Mouse (Mus musculus) spleen, adult 12 weeks (tissue): ENCODE results near the gene Trmt1.
"Not testable (repeated sequence)": the region's sequence is repeated elsewhere in the genome, so short reads cannot be mapped to it uniquely, and the experiment has no call there.

Experiments
- DNase-seq: peaks from one replicate; pipeline ENCODE4 v3.0.0; 2022; ENCODE audit warnings: low spot score

Gene Trmt1

DNA sequence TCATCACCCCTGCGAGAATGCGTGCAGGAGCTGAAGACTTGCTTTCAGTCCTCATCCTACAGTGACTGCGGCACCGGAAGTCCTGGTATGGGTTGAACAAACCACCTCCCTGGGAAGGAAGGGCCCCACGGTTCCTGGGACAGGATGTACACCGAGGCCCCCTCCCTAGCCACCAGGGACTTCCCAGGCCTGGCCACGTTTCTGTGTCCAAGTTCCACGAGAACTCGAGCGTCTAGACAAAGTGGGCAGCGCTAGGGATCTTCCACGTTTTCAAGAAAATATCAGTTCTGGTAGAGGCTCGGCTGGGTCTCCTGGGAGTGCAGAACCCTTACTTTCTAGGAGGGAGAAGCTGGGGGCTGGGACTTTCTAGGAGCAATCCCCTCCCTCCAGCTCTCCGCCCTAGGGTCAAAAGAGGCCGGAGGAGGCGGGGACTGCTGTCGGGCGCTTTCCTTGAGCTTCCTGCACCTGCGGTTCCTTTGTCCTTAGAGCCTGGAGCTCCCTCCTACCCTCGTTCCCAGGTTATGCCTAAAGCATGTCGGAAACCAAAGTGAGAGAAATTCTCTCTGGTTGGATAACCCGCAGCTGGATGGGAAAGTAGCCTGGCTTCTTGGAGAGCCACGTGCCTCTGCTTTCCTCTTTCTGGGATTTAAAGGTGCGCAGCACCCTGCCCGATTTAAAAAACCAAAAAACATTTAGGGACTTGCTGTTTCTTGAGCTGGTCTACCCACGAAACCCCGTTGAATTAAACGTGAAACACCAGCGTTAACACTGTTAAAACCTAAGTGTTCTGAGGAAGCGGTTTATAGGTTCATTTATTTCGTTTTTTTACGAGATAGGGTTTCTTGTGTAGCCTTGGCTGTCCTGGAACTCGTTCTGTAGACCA lies 25.9 kb upstream of the Trmt1 start:
- DNase-seq, result peak; percentile 51

GRCm38 (mm10) chr8:84660819-84661457 lies 25.2 kb upstream of the Trmt1 start:
- no peak for DNase-seq

- DNase-seq, result peak; percentile 77
Measured at GRCm38 (mm10) chr8:84661458-84661871, 24.6 kb upstream of the Trmt1 start.

GRCm38 (mm10) chr8:84661961-84662571 lies 24.0 kb upstream of the Trmt1 start:
- DNase-seq, result no peak

DNA sequence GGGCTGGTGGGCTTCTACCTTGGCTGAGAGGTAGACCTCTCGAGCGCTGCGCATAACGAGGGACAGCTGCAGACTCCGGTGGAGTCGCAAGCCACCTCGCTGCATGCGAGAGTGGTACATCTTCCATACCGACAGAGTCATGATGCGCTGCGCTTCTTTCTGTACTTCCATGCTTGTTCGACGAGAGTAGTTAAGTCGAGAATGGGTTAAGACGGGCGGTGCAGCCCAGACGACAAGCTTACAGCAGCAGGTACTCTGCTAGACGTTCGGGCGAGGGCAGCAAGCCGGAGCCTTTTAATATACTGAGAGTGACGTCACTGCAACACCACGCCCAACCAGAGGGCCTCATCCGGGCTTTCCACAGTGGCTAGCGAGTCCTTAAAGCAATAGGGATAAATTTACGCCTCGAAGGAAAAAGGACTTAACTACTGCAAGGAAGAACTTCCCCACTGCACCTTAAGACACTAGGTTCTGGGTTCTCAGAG lies 23.5 kb upstream of the Trmt1 start, which contains the start of gene Ier2:
Ier2 (minus strand) TSS at position 272 of the 485 bp plus-strand sequence.
- DNase-seq, result peak; percentile 84

GRCm38 (mm10) chr8:84663483-84664327 lies 22.4 kb upstream of the Trmt1 start:
- peak; percentile 90 for DNase-seq

DNA sequence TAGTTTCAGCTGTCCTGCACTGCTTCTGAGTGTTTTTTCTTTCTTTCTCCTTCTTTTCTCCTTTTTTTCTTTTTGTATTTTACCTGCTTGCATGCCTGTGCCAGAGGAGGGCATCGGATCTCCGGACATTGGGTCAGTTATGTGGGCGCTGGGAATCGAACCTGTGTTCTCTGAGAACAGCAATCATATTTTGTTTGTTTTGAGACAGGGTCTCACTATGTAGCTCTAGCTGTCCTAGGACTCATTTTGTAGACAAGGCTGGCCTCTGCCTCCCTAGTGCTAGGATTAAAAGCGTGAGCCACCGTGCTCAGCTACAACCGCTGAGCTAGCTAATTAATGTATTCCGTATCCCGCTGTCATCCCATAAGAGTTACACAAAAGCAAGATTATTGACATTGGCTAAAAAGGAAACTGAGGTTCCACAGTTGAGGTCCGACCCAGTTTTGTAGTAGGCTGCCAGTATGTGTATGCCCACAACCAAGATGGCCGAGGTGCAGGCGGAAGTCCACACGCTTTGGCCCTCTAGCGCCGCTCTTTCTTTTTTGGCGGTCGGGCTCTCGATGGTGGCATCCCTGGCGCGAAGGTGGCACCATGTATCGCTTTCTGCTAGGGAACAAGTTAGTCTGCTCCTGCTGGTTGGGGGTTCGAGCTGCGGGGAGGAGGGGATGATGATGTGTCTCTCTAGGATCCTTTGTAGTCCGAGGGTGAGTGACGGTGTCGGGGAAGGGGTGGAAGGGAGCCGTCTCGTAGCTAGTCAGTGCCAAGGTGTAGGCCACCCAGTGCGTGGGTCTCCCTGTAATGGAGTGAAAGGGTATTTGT lies 21.3 kb upstream of the Trmt1 start:
- DNase-seq, result peak; percentile 49

DNA sequence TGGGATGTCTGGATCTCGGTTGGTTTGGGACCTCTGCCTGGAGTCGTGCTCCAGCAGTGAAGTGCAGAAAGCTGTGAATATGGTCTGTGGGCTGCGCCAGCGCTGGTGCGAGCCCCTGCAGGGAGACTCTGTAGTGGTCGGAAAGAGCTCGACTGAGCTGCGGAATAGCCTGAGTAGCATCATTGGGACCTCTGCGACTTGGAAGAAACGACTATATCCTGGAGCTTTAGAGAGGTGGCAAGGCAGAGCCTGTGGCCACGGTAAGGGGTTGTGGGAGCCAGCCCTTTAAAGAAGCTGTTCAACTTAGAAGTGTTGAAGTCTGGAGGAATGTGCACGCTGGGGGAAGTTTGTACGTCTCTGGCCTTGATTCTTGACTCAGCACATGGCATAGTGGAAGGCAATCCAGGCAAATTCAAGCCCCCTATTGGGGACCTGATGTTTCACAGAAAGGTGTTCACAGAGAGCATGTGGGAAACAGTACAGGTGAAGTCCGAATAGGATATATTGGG lies 20.7 kb upstream of the Trmt1 start:
- no peak for DNase-seq

DNA sequence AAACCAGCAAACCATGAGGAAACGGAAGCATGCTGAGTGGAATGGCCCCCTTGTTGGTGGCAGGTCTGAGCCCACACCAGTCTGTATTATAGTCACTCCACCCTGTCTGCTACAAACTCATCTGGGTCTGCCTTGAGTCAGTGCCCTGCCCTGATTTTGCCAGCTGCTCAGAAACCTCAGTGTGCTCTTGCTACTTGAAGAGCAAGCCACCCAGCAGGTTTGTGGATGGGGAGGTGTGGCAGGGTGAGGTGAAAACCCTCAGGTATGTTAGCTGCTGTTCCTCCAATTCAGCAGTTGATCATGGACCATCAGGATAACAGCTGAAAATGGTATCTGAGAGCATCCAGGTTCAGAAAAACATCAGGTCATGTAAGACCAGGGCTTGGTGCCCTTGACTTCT lies 18.0 kb upstream of the Trmt1 start:
- no peak for DNase-seq

GRCm38 (mm10) chr8:84668731-84669485 lies 17.2 kb upstream of the Trmt1 start:
- DNase-seq, result no peak

DNA sequence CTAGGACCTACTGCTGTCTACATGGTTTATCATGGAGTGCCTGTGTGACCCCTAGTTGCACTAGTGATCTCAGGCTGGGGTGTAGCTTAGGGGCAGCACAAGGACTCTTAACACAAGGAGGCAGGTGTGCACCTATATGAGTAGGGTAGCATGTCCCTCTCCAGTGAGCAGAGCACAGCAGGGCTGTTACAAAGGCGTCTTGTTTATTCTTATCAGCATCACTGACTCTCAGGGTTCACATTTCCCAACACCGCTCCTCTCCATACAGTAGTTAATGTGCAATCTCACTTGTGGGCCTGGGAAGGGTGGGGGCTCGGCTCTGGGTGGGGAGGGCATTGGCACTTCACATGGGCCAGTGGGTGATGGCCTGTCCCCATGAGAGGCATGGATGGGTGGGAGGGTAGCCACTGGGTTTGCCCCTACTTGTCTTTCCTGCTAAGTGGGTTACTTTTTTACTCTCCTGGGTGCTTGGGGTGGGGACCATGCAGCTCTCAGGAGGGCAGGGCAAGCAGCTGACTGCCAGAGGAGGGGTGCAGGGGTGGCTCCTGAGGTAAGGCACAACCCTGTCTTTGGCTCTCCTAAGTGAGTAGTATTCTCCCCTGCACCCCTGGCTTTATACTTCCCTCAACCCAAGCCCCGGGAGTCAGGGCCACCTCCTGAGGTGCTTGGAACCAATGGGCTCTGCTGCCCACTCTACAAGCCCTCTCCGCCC lies 15.7 kb upstream of the Trmt1 start:
- DNase-seq, result not testable (repeated sequence)

DNA sequence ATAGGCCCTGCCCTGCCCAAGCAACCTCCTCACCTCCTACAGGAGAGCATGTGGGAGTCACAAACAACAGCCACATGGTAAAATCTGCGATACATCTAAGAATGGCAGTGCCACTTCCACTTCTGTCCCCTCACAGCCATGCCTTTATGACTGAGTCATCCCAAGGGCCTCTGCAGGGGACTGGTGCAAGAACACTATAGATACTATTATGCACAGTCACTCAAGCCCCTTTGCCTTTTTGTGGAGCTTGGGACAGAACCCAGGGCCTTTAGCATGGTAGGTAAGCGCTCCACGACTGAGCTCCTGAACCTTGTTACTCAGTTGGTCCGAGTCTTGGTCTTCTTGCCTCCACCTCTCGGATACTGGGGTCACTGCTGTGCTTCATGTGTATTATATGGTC lies 8.8 kb upstream of the Trmt1 start:
- no peak for DNase-seq

GRCm38 (mm10) chr8:84681476-84681875 lies 4.6 kb upstream of the Trmt1 start:
- DNase-seq, result no peak

- no peak for DNase-seq
Measured at GRCm38 (mm10) chr8:84682257-84682656, 3.9 kb upstream of the Trmt1 start.

DNA sequence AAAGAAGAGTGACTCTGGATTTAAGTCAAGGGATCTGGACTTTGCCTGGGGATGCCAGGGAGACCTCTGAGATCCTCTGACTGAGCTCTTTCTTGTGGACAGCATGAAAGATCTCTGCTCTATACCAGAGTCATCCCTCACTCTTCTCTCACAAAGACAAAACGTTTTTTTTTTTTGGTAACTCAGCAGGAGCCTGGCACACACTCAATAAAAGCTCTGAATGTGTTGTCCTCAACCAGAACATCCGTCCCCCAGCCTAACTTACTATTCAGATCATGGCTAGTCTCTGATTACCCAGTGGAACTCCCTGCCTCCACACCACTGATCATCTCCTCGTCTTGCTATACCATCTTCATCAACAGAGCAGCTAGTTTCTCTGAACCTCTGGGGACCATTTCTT lies 1.6 kb upstream of the Trmt1 start:
- no peak for DNase-seq

DNA sequence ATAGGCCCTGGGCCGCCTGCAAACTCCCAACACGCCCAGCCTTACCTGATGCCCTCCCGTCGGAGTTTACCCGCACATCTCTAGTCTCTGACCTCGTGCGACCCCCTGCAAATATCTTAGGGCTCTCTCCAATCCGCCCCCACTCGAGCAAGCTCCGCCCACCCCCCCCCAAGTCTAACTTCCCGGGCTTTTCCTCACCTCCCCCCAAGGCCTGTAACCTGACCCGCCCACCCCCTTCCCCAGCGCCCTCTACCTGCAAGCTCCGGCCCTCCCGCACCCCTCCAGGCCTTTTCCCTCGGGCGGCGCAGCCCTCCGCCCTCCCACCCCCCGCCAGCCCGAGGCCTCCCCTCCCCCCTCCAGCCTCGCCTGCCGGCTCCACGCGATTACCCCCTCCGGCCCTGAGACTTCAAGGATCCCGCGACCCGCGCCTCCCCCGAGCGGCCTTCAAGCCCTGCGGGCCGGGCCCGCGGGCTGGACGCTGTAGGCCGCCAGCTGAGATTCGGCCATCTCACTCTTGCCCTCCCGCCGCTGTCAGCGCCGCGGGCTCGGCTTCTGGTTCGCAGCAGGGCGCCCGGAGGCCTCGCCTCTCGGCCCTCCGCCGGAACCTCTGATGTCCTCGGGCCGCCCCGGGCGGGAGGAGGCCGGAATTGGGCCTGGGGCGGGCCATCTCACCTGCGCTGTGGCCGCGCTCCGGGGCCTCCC lies 1.0 kb downstream of the Trmt1 start:
- DNase-seq, result no peak

DNA sequence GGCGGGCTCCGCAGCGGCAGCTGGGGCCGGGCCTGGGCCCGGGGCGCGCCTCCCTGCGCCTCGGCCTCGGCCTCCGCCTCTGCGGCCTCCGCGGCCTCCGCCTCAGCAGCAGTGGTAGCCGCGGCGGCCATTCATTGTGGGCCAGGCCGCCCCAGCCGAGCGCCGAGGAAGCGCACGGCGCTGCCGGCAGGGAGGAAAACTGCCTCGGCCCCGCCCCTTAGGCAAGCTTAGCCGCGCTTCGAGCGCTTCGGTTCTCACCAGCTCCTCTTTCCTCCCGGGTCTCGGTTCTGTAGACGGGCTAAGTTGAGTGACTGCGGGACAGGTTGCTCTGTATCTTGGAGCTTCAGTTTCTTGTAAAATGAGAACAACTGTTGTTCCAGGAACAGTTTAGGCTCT lies 1.6 kb downstream of the Trmt1 start, which contains the start of gene Nacc1:
Nacc1 (minus strand) TSS at position 158 of the 396 bp plus-strand sequence.
- DNase-seq, result peak; percentile 78

DNA sequence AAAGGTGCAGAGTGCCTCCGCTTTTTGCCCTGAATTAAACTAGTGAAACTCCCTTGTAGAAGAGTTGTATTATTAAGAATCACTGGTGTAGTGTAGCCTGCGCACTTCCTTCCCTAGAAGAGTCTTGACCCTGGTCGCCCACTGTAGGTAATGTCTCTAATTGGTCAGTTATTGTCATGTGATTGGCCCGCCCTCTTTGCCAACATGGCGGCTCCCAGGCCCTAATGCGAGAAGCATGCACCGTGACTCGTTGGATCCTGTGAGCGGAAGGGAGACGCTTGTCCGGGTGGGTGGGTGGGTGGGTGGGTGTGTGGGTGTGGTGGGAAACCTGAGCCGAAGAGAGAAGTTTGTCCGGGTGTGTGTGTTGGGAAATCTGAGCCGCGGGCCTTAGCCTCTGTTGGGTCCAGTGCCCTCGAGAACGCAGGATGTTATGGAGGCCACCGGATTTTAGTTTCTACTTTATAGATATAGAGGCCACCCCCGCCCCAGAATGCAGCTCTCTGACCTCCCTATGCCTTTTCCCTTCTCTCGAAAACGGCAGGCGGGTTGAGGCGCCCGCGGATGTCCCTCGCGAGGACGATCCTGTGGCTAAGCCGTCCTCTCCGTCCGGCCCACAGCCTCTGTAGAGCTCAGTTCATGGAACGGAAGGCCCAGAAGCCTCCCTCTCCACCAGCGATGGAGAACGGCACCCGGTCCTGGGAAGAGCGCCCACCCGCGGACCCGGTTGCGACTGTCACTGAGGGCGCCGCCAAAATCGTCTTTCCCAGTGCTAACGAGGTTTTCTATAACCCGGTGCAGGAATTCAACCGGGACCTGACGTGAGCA lies 3.2 kb downstream of the Trmt1 start:
- DNase-seq, result peak; percentile 79
